Mouse (Mus musculus) heart, embryonic 15.5 days (tissue): ENCODE results near the gene Hist1h3b. TPM values are rescaled to one million over a fixed set of nuclear protein-coding genes. Genes with fewer than 3 reads are reported as not detected.
"Not testable (repeated sequence)": the region's sequence is repeated elsewhere in the genome, so short reads cannot be mapped to it uniquely, and the experiment has no call there.

Source experiments
- ATAC-seq: fragments of 200-750 bp; cut with Nextera tagmentation; replicated peaks from 2 replicates; pipeline ENCODE4 v1.8.0; 2017; ENCODE audit warnings: low read depth, moderate TSS enrichment; ENCODE audit not compliant: insufficient number of reproducible peaks, insufficient read depth, low FRiP score
- H3K27ac ChIP-seq: fragments of 300-500 bp; sonication (generic); 2 replicates; pipeline ENCODE4 v1.5.1; 2015; ENCODE audit warnings: mild to moderate bottlenecking, inconsistent platforms
- H3K27me3 ChIP-seq: fragments of 300-500 bp; sonication (generic); 2 replicates; pipeline ENCODE4 v1.6.1; 2015; ENCODE audit warnings: inconsistent platforms
- H3K36me3 ChIP-seq: fragments of 300-500 bp; sonication (generic); 2 replicates; pipeline ENCODE4 v1.6.1; 2015; ENCODE audit warnings: mild to moderate bottlenecking, inconsistent platforms
- H3K4me1 ChIP-seq: fragments of 300-500 bp; sonication (generic); replicated peaks from 2 replicates; pipeline ENCODE4 v1.6.1; 2015; ENCODE audit warnings: inconsistent platforms
- H3K4me2 ChIP-seq: fragments of 300-500 bp; sonication (generic); 2 replicates; pipeline ENCODE4 v1.6.1; 2015; ENCODE audit warnings: inconsistent platforms, mild to moderate bottlenecking, moderate library complexity
- H3K4me3 ChIP-seq: fragments of 300-500 bp; sonication (generic); 2 replicates; pipeline ENCODE4 v1.5.1; 2015; ENCODE audit warnings: mild to moderate bottlenecking, inconsistent platforms
- H3K9ac ChIP-seq: fragments of 300-500 bp; sonication (generic); 2 replicates; pipeline ENCODE4 v1.6.1; 2015; ENCODE audit warnings: mild to moderate bottlenecking, inconsistent platforms
- H3K9me3 ChIP-seq: fragments of 300-500 bp; sonication (generic); replicated peaks from 2 replicates; pipeline ENCODE4 v1.6.1; 2016; ENCODE audit warnings: inconsistent platforms
- WGBS: fragments of 180-500 bp; shearing (Covaris S2); methylation state at CpG from one replicate; pipeline ENCODE4 v1.1.7; 2015; ENCODE audit warnings: mixed read lengths; 5-methylcytosine and 5-hydroxymethylcytosine counted together
- polyA plus RNA-seq: library from polyadenylated mRNA; unstranded; fragments of >200 nt; fragmentation: Nextera tagmentation; extraction: Ambion mirVana; gene quantifications from 2 replicates; pipeline ENCODE4 v1.2.1, GENCODE M21; 2015

Gene Hist1h3b
- polyA plus RNA-seq, 1 experiment from 2014 or later, result 4.7 TPM

DNA sequence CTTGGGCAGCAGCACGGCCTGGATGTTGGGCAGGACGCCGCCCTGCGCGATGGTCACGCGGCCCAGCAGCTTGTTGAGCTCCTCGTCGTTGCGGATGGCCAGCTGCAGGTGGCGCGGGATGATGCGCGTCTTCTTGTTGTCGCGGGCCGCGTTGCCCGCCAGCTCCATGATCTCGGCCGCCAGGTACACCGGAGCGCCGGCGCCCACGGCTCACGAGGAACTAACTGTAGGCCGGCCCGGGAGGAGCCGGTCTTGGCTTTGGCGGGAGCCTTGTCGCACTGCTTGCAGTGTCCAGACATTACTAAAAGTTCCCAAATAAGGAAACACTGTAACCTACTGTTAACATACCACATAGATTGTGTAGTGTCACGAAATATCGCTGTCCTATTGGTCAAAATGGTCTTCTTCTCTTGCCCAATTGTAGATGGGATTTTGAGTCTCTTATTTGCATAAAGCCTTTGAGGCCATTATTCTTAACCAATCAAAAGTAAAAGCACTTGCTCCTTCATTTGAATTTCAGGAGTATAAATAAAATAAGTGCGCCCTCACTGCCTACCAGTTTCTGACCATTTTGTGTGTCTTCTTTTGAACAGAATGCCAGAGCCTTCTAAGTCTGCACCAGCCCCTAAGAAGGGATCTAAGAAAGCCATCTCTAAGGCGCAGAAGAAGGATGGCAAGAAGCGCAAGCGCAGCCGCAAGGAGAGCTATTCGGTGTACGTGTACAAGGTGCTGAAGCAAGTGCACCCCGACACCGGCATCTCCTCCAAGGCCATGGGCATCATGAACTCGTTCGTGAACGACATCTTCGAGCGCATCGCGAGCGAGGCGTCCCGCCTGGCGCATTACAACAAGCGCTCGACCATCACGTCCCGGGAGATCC, 5.6 kb upstream of the Hist1h3b start, which contains the start of gene Hist1h2bb:
TSS of gene Hist1h2bb (plus strand) at position 534 of the 880 bp plus-strand sequence.
- Histone ChIP-seq H3K4me3 (peak within 1 kb of the TSS; percentile 49), H3K4me2 (peak within 1 kb of the TSS; percentile 70), H3K4me1 (peaks cover 22% of the 10 kb centered on the region), H3K27ac (peak within 1 kb of the TSS; percentile 99), H3K9ac (peak within 1 kb of the TSS; percentile 65)
- WGBS, result under 1% methylated on average over 49 of the region's 58 CpGs
- H3K27me3 ChIP-seq, H3K9me3 ChIP-seq, H3K36me3 ChIP-seq: not testable (repeated sequence)
- peak; percentile 92 for ATAC-seq

DNA sequence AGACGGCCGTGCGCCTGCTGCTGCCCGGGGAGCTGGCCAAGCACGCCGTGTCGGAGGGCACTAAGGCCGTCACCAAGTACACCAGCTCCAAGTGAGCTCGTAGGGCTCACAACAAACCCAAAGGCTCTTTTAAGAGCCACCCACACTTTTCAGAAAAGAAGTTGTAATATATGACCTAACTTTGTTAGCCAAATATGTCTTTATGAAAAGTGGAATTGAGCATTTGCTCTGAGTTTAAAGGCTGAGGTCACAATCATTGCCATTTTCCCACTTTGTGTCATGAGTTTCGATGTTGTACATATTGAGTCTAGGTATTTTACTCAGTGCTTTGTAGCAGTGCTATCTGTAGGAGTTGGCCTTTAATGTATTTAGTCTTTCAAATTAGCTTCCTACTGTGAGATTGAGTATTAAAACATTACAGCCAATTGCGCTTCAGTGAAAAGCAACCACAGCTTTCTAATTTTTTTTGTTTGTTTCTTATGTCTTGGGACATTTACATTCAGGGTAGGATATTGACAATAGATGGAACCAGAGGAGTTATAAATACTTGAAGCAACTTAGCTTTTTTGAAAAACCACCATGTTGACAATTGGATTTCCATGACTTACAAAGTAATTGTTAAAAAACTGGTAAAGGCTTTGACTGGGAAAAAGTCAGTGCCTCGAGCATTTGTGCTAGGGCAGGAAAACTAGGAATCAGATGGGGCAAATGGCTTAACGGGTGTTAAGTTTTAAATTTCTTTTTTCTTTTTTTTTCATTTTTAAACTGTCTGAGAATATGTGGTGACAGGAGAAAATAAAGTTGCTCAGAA, 4.8 kb upstream of the Hist1h3b start:
- peak overlapping the region; percentile 39 for H3K4me3 ChIP-seq
- peak; percentile 17 for ATAC-seq
- H3K9me3 ChIP-seq, result no peaks in the 10 kb centered on the region
- peak overlapping the region; percentile 99 for H3K27ac ChIP-seq
- no peaks in the 10 kb centered on the region for H3K36me3 ChIP-seq
- WGBS, result 7% methylated on average over 13 of the region's 13 CpGs
- H3K9ac ChIP-seq, result peak overlapping the region; percentile 50; the same call in 1 of the 2 replicates
- H3K4me1 ChIP-seq, result peaks cover 21% of the 10 kb centered on the region
- H3K27me3 ChIP-seq, result no peaks in the 10 kb centered on the region
- peak overlapping the region; percentile 70 for H3K4me2 ChIP-seq

DNA sequence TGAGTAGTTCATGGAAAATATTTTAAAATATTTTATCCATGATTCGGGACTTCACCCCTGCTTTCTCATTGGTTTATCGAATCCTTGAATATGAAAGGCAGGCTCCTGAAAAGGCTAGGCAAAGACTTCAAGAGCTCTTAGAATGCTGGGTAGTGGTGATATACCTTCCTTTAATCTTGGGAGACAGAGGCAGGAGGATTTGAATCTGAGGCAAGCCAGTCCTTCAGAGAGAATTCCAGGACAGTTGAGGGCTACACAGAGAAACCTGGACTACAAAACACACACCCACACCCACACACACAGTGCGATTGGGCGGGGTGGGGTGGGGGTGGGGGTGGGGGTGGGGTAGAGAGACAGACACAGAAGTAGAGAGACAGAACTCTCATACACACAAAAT, 4.2 kb upstream of the Hist1h3b start:
- Histone ChIP-seq H3K4me2 (peak overlapping the region; percentile 70), H3K27me3 (no peaks in the 10 kb centered on the region), H3K27ac (peak overlapping the region; percentile 99), H3K9ac (no peak overlapping the region), H3K9me3 (no peaks in the 10 kb centered on the region), H3K36me3 (no peaks in the 10 kb centered on the region), H3K4me1 (peaks cover 25% of the 10 kb centered on the region), H3K4me3 (no peak overlapping the region)
- WGBS, result 12% methylated on average over 4 of the region's 4 CpGs
- no peak for ATAC-seq

DNA sequence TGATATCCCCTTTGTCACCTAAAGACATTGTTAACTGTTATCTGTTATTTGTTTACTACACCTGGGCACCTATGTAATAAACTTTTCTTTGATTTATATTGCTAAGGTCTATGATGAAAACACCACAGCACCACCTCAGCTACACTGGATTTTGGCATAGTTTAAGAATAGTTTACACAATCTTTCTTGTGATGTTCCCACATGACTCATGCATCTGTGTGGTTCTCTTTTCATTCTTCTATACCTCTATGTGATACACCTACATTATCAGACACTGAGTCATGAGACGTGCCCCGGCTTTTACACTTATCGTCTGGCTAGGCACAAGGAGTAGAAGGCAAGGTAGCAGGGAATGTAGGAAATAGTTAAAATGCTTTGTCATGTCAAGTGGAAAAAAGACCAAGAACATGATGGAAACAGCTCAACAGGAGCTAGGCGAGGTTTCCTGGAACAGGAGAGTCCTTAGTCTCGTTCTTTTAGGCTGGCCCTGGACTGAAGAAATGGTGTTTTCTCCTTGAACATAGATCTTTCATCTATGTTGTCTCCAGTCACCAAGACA, 2.4 kb upstream of the Hist1h3b start:
- Histone ChIP-seq H3K9me3 (no peaks in the 10 kb centered on the region), H3K36me3 (no peaks in the 10 kb centered on the region), H3K4me2 (no peak overlapping the region), H3K4me3 (no peak overlapping the region), H3K27ac (peak overlapping the region; percentile 42; the same call in 1 of the 2 replicates), H3K9ac (no peak overlapping the region), H3K27me3 (no peaks in the 10 kb centered on the region), H3K4me1 (peaks cover 20% of the 10 kb centered on the region)
- ATAC-seq, result no peak
- 86% methylated on average over 5 of the region's 5 CpGs for WGBS

DNA sequence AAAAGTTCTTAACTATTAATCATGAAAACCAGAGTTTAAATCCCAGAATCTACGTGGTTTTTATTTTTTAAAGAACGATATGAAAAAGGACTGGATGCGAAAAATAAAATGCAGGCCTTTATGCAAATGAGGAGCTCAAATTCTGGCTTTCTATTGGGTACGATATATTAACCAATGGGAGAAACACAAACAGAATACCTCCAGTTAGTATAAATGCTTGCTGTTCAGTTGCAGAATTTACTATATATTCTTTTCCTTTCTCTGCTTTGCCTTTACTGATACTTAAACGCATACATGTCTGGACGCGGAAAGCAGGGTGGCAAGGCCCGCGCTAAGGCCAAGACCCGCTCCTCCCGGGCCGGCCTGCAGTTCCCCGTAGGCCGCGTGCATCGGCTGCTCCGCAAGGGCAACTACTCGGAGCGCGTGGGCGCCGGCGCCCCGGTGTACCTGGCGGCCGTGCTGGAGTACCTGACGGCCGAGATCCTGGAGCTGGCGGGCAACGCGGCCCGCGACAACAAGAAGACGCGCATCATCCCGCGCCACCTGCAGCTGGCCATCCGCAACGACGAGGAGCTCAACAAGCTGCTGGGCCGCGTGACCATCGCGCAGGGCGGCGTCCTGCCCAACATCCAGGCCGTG, 1.1 kb upstream of the Hist1h3b start, which contains the start of gene Hist1h2ab:
TSS of gene Hist1h2ab (plus strand) at position 288 of the 639 bp plus-strand sequence.
- Histone ChIP-seq H3K4me3 (peak within 1 kb of the TSS; percentile 50), H3K4me2 (peak within 1 kb of the TSS; percentile 79), H3K4me1 (peaks cover 17% of the 10 kb centered on the region), H3K27ac (peak within 1 kb of the TSS; percentile 94), H3K9ac (peak within 1 kb of the TSS; percentile 59)
- ATAC-seq, result peak; percentile 20; the same call in 1 of the 2 replicates
- H3K27me3 ChIP-seq, H3K9me3 ChIP-seq, H3K36me3 ChIP-seq: not testable (repeated sequence)
- 2% methylated on average over 35 of the region's 47 CpGs for WGBS

DNA sequence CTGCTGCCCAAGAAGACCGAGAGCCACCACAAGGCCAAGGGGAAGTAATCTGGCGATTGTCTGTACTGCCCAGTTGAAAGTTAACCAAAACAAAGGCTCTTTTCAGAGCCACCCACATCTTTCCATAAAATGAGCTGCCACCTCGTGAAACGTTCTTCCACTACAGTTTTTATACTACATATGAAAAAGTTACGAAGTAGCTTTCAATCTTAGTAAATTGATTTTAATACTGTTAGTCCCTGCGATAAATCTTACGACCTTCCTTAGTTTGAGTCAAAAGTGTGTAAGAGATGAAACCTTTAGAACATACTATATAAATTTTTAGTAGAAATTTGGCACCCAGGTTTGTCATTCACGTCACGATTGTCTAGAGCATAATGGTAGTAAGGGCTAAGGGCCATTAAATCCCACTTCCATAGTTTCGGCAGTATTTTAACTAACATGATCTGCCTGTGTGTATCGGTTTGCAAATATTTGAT, 550 bp upstream of the Hist1h3b start:
- Histone ChIP-seq H3K4me2 (peak overlapping the region; percentile 79), H3K4me1 (peaks cover 17% of the 10 kb centered on the region), H3K9ac (peak overlapping the region; percentile 59), H3K4me3 (peak overlapping the region; percentile 50), H3K27me3 (no peaks in the 10 kb centered on the region), H3K9me3 (no peaks in the 10 kb centered on the region), H3K36me3 (no peaks in the 10 kb centered on the region), H3K27ac (peak overlapping the region; percentile 94)
- 2% methylated on average over 11 of the region's 11 CpGs for WGBS
- no peak for ATAC-seq

DNA sequence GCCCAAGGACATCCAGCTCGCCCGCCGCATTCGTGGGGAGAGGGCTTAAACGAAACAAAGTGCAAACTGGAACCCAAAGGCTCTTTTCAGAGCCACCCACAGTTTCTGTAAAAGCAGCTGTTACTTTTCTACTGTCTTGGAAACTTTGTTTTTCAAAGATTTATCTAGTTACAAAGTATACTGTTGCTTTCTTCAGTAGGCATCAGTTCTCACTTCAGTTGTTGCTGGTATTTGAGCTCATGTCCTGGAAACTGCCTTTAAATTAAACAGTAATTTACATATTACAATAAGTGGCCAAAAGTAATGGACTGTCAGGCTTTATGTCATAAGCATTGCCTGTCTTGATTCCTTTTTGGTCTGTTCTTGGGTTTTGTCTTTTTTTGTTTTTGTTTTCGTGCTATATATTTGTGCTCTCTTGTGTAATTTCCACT, 690 bp downstream of the Hist1h3b start:
- WGBS, result 11% methylated on average over 6 of the region's 6 CpGs
- peak overlapping the region; percentile 52 for H3K9ac ChIP-seq
- H3K27ac ChIP-seq, result peak overlapping the region; percentile 68
- H3K9me3 ChIP-seq, result no peaks in the 10 kb centered on the region
- no peak for ATAC-seq
- H3K4me1 ChIP-seq, result peaks cover 17% of the 10 kb centered on the region
- H3K4me3 ChIP-seq, result peak overlapping the region; percentile 41
- no peaks in the 10 kb centered on the region for H3K27me3 ChIP-seq
- no peaks in the 10 kb centered on the region for H3K36me3 ChIP-seq
- H3K4me2 ChIP-seq, result peak overlapping the region; percentile 79

DNA sequence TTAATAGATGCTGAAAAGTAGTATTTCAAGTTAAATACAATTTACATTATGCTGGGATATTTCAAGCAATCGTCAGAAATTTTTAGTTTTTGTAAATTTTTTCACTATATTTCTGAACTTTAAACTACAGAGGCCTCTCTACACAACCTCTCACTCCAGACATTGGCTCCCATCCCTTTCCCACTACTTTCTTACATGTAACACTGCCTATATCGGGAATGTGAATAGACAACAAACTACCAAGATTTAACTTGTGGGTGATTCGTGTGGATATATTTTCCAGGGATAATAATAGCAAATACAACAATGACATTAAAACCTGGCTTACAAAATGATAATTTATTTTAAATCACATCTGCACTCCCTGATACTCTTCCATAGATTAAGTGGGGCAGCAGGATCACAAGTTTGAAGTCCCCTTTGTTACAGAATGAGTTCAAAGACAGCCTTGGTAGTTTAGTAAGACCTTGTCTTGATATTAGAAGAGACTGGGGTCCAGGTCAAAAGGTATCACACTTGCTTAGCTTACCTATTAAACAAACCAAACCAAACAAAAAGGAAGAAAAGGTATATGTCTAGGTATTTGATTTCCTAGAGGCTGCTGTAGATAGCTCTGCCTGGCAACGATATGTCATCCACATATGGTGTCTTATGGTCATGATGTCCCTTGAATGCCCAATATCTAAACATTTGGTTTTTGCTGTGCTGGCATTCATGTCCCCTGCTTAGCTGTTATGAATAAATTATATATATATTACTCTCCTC, 1.4 kb downstream of the Hist1h3b start:
- 57% methylated on average over 4 of the region's 4 CpGs for WGBS

DNA sequence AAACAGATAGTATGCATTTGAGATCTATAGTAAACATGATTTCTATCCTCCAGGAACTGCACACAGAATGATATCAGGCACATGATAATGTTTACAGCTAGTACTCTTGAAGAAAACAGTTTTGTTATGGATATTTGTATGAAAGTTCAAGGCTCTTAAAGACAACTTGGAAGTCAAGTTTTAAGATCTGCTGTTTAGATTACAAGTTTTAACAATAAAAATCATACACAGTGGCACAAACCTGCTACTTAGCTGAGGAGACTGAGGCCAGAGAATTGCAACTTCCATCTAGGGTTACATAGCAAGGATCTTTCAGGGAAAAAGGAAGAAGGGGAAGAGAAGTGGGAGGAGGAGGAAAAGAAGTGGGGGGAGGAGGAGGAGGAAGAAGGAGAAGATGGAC, 2.9 kb downstream of the Hist1h3b start:
- no peaks in the 10 kb centered on the region for H3K9me3 ChIP-seq
- H3K36me3 ChIP-seq, result no peaks in the 10 kb centered on the region
- H3K9ac ChIP-seq, result no peak overlapping the region
- no peak overlapping the region for H3K4me2 ChIP-seq
- H3K4me3 ChIP-seq, result no peak overlapping the region
- H3K27ac ChIP-seq, result no peak overlapping the region
- H3K27me3 ChIP-seq, result no peaks in the 10 kb centered on the region
- H3K4me1 ChIP-seq, result peaks cover 15% of the 10 kb centered on the region
- ATAC-seq, result no peak

More for the DNA sequence above, 1.4 kb downstream of the Hist1h3b start:
- H3K9ac ChIP-seq, result no peak overlapping the region
- H3K27me3 ChIP-seq, result no peaks in the 10 kb centered on the region
- H3K4me3 ChIP-seq, result no peak overlapping the region
- peak overlapping the region; percentile 3; the same call in 1 of the 2 replicates for H3K27ac ChIP-seq
- ATAC-seq, result no peak
- peak overlapping the region; percentile 79 for H3K4me2 ChIP-seq
- H3K4me1 ChIP-seq, result peaks cover 13% of the 10 kb centered on the region
- no peaks in the 10 kb centered on the region for H3K36me3 ChIP-seq
- no peaks in the 10 kb centered on the region for H3K9me3 ChIP-seq

DNA sequence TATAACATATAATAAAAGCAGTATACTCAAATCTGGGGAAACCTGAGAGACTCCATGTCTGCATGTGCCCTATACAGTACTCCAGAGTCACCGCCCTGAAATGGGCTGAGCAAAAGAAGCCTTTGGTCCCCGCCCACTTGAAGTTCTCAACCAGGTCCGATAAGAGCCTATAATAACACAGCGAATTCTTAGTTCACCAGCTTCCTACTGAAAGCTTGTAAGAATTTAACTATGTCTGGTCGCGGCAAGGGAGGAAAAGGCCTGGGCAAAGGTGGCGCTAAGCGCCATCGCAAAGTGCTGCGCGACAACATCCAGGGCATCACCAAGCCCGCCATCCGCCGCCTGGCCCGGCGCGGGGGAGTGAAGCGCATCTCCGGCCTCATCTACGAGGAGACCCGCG, 4.7 kb downstream of the Hist1h3b start, which contains the start of gene Hist1h4b:
TSS of gene Hist1h4b (plus strand) at position 224 of the 400 bp plus-strand sequence.
- Histone ChIP-seq H3K9ac (peak within 1 kb of the TSS; percentile 60), H3K27me3 (no peaks in the 10 kb centered on the region), H3K9me3 (no peaks in the 10 kb centered on the region), H3K27ac (peak within 1 kb of the TSS; percentile 86), H3K4me3 (peak within 1 kb of the TSS; percentile 48), H3K4me1 (peaks cover 23% of the 10 kb centered on the region), H3K4me2 (peak within 1 kb of the TSS; percentile 73), H3K36me3 (no peaks in the 10 kb centered on the region)
- WGBS, result 0% methylated on average over 16 of the region's 22 CpGs
- peak; percentile 72 for ATAC-seq
